Mouse (Mus musculus): ENCODE data around the gene Plcb3.
"Not testable (repeated sequence)": the region's sequence is repeated elsewhere in the genome, so short reads cannot be mapped to it uniquely, and the experiment has no call there.

Plcb3 gene

GRCm38 (mm10) chr19:6920741-6921636 lies 55.3 kb downstream of the Plcb3 start:
- no peak for DNase-seq (ENCODE audit: low read depth, low spot score)

- no peak for DNase-seq (ENCODE audit: low read depth, low spot score)
These were observed 56.2 kb downstream of the Plcb3 start for GRCm38 (mm10) chr19:6919876-6920740.

- no peak for DNase-seq (ENCODE audit: low read depth, low spot score)
These were observed 56.8 kb downstream of the Plcb3 start for GRCm38 (mm10) chr19:6919431-6919830.

DNA sequence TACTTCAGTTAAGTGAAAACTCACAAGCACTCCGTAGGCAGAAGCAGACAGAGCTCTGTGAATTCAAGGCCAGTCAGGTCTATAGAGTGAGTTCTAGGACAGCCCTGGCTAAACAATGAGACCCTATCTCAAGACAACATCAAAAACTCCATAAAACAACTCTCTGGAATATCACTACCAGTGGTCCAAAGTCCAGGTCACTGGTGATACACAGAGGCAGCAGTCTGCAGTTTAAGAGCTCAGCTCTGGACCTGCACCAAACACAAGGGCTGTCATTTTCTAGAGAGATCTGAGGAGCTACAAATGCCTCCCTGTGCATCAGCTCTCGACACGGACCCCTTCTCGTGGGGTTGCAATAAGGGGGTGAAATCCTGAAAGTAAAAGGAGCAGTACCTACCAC lies 57.9 kb downstream of the Plcb3 start:
- DNase-seq (ENCODE audit: low read depth, low spot score): no peak

DNA sequence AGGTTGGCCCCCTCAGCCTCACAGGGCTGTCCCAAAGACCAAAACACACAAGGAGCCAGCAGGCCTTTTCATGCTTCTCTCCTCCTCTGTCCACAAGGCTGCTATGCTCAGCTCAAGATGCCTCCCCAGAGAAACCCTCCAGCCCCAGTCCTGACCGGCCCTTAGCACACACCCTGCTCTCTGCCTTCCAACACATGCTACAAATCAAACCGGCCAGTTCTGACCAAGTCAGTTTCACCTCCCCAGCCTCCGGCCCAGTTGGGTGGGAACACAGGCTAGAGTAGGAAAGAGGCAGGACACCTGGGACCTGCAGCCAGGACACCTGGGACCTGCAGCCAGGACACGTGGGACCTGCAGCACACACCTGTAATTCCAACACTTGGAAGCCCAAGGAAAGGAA lies 59.8 kb downstream of the Plcb3 start:
- no peak for DNase-seq (ENCODE audit: low read depth, low spot score)

GRCm38 (mm10) chr19:6915276-6915675 lies 61.0 kb downstream of the Plcb3 start:
- DNase-seq (ENCODE audit: low read depth, low spot score): no peak

DNA sequence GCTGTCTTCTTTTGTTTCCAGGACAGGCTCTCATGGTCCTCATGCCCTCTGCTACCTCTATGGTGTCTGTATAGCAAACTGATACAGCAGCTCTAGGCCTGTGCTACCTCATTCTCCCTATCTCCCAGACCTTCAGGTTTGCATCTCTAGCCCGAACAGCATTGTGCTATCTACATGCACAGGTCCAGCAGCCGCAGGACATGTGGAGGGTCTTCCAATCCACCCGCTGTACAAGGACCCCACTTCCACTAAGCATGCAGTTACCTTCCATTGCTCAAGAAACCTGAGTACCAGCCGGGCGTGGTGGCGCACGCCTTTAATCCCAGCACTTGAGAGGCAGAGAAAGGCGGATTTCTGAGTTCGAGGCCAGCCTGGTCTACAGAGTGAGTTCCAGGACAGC lies 61.7 kb downstream of the Plcb3 start:
- no peak for DNase-seq (ENCODE audit: low read depth, low spot score)

- no peak for DNase-seq (ENCODE audit: low read depth, low spot score)
These were observed 62.3 kb downstream of the Plcb3 start for GRCm38 (mm10) chr19:6913991-6914390.

DNA sequence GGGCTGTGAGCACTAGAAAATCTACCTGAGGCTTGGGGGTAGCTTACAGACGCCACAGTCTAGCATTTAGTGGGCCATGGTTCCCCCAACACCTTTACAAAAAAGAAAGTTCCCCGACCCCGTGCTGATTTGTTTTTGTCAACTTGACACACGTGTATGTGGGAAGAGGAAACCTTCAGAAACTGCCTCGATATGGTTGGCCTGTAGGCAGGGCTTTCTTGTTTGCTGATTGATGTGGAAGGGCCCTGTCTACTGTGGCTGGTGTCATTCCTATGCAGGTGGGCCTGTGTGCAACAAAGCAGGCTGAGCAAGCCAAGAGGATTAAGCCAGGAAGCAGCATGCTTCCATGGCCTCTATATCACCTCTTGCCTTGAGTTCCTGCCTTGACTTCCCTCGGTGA lies 63.2 kb downstream of the Plcb3 start:
- no peak for DNase-seq (ENCODE audit: low read depth, low spot score)

DNA sequence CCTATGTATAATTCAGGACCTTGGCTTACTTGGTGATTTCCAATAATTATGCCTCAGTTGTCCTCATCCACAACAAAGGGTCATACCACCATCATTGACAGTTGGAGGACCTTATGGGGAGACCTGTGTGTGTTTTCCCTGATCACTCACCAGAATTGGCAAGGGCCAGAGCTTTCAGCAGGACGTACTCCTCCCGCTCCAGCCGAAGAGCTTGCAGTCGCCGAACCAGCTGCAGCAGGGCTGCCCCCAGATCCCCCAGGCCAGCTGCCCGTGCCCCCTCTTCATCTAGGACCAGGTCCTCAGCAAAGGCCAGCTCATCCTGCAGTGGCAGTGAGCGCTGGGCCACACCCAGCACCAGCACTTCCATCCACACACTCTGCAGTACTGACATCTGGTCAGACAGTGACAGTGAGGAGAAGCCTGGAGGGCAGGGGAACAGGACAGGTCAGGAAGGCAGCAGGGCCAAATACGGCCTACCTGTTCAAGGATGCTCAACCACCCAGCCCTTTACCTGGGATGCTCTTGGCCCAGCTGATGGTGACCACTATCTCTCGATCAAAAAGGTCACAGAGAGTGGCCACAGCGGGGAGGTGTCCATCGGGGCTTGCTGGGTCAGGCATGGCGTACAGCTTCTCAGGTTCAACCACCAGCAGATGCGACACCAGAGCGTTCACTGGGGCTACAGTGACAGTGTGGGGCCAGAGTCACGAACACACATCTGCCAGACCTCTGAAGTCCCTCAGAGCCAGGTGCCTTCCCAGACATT lies 63.9 kb downstream of the Plcb3 start:
- DNase-seq (ENCODE audit: low read depth, low spot score): no peak

GRCm38 (mm10) chr19:6911101-6912074 lies 64.9 kb downstream of the Plcb3 start:
- no peak for DNase-seq (ENCODE audit: low read depth, low spot score)

GRCm38 (mm10) chr19:6910306-6910705 lies 66.0 kb downstream of the Plcb3 start:
- not testable (repeated sequence) for DNase-seq (ENCODE audit: low read depth, low spot score)

DNA sequence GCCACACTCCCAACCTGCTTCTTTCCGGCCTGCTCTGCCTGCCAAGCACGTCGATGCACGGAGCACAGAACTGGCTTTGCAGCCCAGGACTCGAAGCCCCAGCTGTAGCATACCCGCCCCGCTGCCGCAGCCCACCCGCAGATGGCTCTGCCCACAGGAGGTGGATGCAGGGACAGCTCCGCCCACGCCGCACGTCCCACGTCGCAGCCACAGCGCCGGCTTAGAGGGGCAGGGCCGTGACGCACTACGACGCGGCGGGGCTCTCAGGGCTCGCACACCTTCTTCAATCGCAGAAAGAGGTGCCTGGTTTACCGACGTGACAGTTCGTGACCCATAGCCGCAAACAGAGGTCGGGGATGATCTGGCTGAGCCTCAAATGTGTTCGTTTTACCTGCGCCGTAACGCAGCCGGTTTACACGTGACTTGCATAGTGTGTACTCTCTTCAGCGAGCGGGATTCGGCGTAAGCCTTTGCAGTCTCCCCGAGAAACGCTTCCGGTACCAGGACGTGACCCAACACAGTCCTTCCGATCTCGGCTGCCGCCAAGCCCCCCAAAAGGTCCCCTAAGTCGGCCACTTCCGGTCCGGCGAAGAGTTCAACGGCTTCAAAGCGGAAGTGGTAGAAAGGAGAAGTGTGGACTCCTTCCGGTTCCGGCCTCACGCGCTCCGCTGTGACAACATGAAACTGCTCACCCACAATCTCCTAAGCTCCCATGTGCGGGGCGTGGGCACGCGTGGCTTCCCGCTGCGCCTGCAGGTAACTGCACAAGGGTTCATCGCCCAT lies 66.6 kb downstream of the Plcb3 start, which contains the start of the genes Trmt112 and Prdx5:
Gene Trmt112 (plus strand): TSS at position 192 of the 783 bp plus-strand sequence.
Gene Prdx5 (minus strand): TSS at position 600 of the 783 bp plus-strand sequence.
- peak; percentile 94 for DNase-seq (ENCODE audit: low read depth, low spot score)

GRCm38 (mm10) chr19:6909021-6909420 lies 67.2 kb downstream of the Plcb3 start:
- DNase-seq (ENCODE audit: low read depth, low spot score): no peak

DNA sequence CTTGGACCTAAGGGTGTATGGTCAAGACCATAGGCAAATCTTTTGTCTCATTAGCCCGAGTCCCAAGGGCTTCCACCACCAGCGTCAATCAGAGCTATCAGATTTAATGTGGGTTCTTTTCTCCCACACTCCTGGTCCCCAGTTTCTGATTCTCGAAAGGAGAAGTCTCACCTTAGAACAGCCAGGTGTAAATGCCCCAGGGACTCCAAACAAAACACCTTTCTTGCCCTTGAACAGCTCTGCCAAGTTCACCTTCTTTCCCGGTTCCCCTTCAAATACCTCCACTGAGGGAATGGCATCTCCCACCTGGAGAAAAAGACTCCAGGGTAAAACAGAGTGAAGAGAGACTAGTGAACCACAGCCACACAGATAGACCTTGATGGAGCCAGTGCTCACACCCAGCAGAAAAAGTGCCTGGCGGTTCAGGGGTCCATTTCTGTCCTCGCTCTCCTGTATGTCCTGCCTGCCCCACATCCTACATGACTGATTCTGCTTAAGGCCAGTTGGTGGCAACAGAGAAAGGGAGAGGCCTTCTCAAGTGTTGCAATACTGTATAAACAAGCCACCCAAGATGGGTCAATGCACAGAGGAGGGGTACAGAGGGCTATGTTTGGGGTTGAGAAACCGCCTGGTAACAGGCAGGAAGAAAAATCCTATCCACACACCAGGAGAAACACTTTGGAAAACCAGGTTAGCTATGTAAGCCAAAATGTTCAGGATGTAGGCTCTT lies 68.3 kb downstream of the Plcb3 start:
- no peak for DNase-seq (ENCODE audit: low read depth, low spot score)

- no peak for DNase-seq (ENCODE audit: low read depth, low spot score)
These were observed 69.2 kb downstream of the Plcb3 start for GRCm38 (mm10) chr19:6907094-6907493.

- DNase-seq (ENCODE audit: low read depth, low spot score): no peak
These were observed 70.1 kb downstream of the Plcb3 start for GRCm38 (mm10) chr19:6906199-6906598.

- DNase-seq (ENCODE audit: low read depth, low spot score): no peak
These were observed 70.6 kb downstream of the Plcb3 start for GRCm38 (mm10) chr19:6905498-6906159.

Measured in forelimb bud, embryonic 11.5 days (tissue).